Mouse (Mus musculus): Measurements from ENCODE around the gene 1700001C19Rik.

DNA sequence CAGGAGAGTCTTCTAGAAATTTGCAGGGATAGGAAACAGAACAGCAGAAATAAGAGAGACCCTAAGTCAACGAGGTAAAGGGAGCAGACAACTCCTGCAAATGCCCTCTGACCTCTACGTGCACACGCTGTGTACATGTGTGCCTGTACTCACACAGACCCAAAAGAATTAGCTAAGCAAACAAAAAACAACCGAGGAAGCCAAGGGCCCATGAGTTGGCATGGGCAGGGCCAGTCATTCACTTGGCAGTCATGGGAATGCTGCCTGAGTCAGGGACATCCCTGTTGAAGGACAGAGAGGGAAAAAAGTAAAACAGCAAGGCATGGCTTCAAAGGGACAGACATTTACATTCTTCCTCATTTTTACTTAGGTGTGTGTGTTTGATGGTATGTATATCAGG is 53.9 kb downstream of the 1700001C19Rik start:
- TF ChIP-seq CTCF (conservative IDR thresholded peaks at IDR 0.05; ENCODE audit: low read length) (no peak), NANOG (IDR thresholded peaks at IDR 0.05; ENCODE audit: borderline replicate concordance, low read length) (no peak), POU5F1 (IDR thresholded peaks at IDR 0.05; ENCODE audit: borderline replicate concordance, low read length) (no peak)

All from E14TG2a.4 (cell line).